Mouse (Mus musculus) midbrain, postnatal 0 days (tissue): ENCODE data around the gene Peli2. TPM values are rescaled to one million over a fixed set of nuclear protein-coding genes. Genes with fewer than 3 reads are reported as not detected.

Experiments
- ATAC-seq: fragments of 200-750 bp; cut with Nextera tagmentation; 2 replicates; pipeline ENCODE4 v1.8.0; 2017; ENCODE audit warnings: moderate number of reproducible peaks, mild to moderate bottlenecking, moderate TSS enrichment, moderate library complexity; ENCODE audit not compliant: low FRiP score
- DNase-seq: peaks from one replicate; pipeline ENCODE4 v3.0.0-alpha.2; 2015; ENCODE audit warnings: low spot score
- H3K27ac ChIP-seq: fragments of 300-500 bp; sonication (generic); 2 replicates; pipeline ENCODE4 v1.5.1; 2014; ENCODE audit warnings: low read depth, mild to moderate bottlenecking, low read length, mixed read lengths
- H3K27me3 ChIP-seq: fragments of 300-500 bp; sonication (generic); 2 replicates; pipeline ENCODE4 v1.6.1; 2014; ENCODE audit warnings: low read length, control low read depth, mixed read lengths; ENCODE audit not compliant: insufficient read depth
- H3K36me3 ChIP-seq: fragments of 300-500 bp; sonication (generic); 2 replicates; pipeline ENCODE4 v1.6.1; 2014; ENCODE audit warnings: low read length, control low read depth, mixed read lengths; ENCODE audit not compliant: insufficient read depth
- H3K4me1 ChIP-seq: fragments of 300-500 bp; sonication (generic); 2 replicates; pipeline ENCODE4 v1.6.1; 2014; ENCODE audit warnings: mild to moderate bottlenecking, control low read depth, antibody characterized with exemption, low read length, mixed read lengths; ENCODE audit not compliant: insufficient read depth
- H3K4me2 ChIP-seq: fragments of 300-500 bp; sonication (generic); 2 replicates; pipeline ENCODE4 v1.6.1; 2014; ENCODE audit warnings: low read depth, mild to moderate bottlenecking, low read length, mixed read lengths; ENCODE audit not compliant: poor library complexity, severe bottlenecking
- H3K4me3 ChIP-seq: fragments of 300-500 bp; sonication (generic); 2 replicates; pipeline ENCODE4 v1.5.1; 2014; ENCODE audit warnings: low read depth, mild to moderate bottlenecking, low read length, moderate library complexity
- H3K9ac ChIP-seq: fragments of 300-500 bp; sonication (generic); replicated peaks from 2 replicates; pipeline ENCODE4 v1.6.1; 2014; ENCODE audit warnings: mild to moderate bottlenecking, low read length, moderate library complexity, mixed read lengths; ENCODE audit not compliant: poor library complexity, severe bottlenecking
- H3K9me3 ChIP-seq: fragments of 300-500 bp; sonication (generic); 2 replicates; pipeline ENCODE4 v1.6.1; 2016; ENCODE audit warnings: low read length, control low read depth
- CTCF ChIP-seq: IDR thresholded peaks from 2 replicates; pipeline ENCODE4 v1.5.1; 2016; ENCODE audit warnings: antibody characterized with exemption, mild to moderate bottlenecking
- WGBS: fragments of 180-500 bp; shearing (Covaris S2); extraction: QIAGEN DNeasy Blood & Tissue Kit; methylation state at CpG from one replicate; pipeline ENCODE4 v1.1.7; 2014; 5-methylcytosine and 5-hydroxymethylcytosine counted together
- polyA plus RNA-seq: library from polyadenylated mRNA; unstranded; fragments of >200 nt; fragmentation: Nextera tagmentation; extraction: Ambion mirVana; gene quantifications from 2 replicates; pipeline ENCODE4 v1.2.1, GENCODE M21; 2015
- total RNA-seq: library from RNA; depleted of rRNA; stranded (reverse); fragments of >200 nt; gene quantifications from 2 replicates; pipeline ENCODE4 v1.2.3, GENCODE M21; 2014

Peli2 gene
- total and polyA plus RNA-seq, 2 experiments from 2014 or later: 6.5 to 22.3 TPM

DNA sequence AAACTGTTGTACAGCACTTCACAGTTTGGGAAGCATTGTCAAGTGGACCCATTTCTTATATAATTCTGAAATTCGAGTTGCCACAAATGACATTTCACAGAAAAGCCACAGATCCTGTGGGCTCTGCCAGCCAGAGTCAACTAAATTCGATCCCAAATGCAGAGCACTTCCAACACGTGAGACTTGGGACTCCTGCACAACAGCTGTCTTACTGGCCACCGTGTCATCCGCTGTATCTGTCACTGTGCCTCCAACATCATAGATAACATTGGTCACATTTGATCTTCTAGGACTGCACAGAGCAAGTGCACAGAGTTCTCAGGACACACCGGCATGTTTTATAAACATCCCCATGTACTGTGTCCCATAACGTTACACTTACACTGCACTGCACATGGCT, 14.2 kb upstream of the Peli2 start:
- Histone ChIP-seq H3K4me2 (no peak overlapping the region), H3K27me3 (no peaks in the 10 kb centered on the region), H3K27ac (no peak overlapping the region), H3K9me3 (no peaks in the 10 kb centered on the region), H3K4me1 (no peaks in the 10 kb centered on the region), H3K9ac (no peak overlapping the region), H3K36me3 (no peaks in the 10 kb centered on the region), H3K4me3 (no peak overlapping the region)
- ATAC-seq: no peak
- WGBS: 87% methylated on average over 7 of the region's 7 CpGs
- DNase-seq: no peak
- no peak for TF ChIP-seq CTCF

DNA sequence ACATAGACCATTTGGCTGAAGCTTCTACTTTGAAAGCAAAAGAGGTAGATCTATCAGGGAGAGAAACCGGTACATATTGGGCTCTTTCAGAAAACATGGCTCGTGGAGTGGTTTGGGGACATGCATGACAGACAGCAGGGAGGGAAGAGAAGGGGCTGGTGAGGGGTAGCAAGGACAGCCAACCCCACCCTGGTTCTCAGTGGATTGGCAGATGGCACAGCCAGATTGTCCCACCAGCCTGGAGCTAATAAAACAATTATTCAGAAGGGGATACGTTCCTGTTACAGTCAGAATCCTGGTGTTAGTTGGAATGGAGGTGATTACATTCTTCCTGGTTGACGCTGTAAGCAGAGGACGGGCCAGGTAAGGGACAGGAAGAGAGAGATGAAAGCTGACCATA, 2.6 kb upstream of the Peli2 start:
- Histone ChIP-seq H3K9me3 (no peaks in the 10 kb centered on the region), H3K27me3 (no peaks in the 10 kb centered on the region), H3K9ac (no peak overlapping the region), H3K4me1 (0 out of 2 replicates have a peak, but pooled peaks cover 2% of the 10 kb centered on the region), H3K4me3 (no peak overlapping the region), H3K27ac (no peak overlapping the region), H3K36me3 (no peaks in the 10 kb centered on the region), H3K4me2 (no peak overlapping the region)
- ATAC-seq (no peak), DNase-seq (no peak)
- 71% methylated on average over 5 of the region's 5 CpGs for WGBS
- no peak for TF ChIP-seq CTCF

- H3K4me2 ChIP-seq: peak overlapping the region; percentile 28
- H3K27ac ChIP-seq: no peak overlapping the region
- H3K9me3 ChIP-seq: no peaks in the 10 kb centered on the region
- H3K36me3 ChIP-seq: no peaks in the 10 kb centered on the region
- H3K4me1 ChIP-seq: 0 out of 2 replicates have a peak, but pooled peaks cover 2% of the 10 kb centered on the region
- 5% methylated on average over 9 of the region's 9 CpGs for WGBS
- no peaks in the 10 kb centered on the region for H3K27me3 ChIP-seq
- ATAC-seq: no peak
- H3K4me3 ChIP-seq: peak overlapping the region; percentile 85; the same call in 1 of the 2 replicates
- H3K9ac ChIP-seq: no peak overlapping the region
- DNase-seq: peak; percentile 74
- TF ChIP-seq CTCF: no peak
Observed at GRCm38 (mm10) chr14:48119012-48119647, 1.5 kb upstream of the Peli2 start.

DNA sequence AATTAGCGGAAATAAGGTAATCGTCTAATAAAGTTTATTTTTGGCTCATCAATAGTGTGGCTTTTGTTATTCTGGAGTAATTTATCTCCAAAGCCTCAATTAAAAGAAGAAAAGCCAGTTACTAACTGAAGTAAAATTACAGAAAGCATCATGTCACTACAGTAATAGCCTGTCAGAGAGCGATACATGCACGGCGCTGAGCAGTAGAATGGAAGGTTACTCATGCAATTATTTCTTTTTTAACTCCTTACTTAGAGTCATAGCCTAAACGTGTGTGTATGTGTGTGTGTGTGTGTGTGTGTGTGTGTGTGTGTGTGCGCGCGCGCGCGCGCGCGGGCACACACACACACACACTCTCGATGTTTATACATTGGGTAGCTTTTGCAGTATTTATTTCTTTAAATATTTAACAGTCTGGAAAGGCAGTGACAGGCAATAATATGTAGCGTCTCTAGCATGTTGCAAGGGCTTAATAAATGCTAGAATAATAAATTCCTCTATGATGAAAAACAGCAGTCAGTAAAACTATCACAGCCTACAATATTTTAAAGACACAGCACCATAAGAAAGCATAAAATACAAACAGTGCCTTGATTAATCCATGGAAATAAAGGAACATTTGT, 864 bp upstream of the Peli2 start:
- Histone ChIP-seq H3K4me2 (peak overlapping the region; percentile 95), H3K4me1 (0 out of 2 replicates have a peak, but pooled peaks cover 4% of the 10 kb centered on the region), H3K36me3 (no peaks in the 10 kb centered on the region), H3K9me3 (no peaks in the 10 kb centered on the region), H3K9ac (no peak overlapping the region), H3K27me3 (no peaks in the 10 kb centered on the region), H3K27ac (no peak overlapping the region), H3K4me3 (peak overlapping the region; percentile 85)
- no peak for ATAC-seq
- no peak for DNase-seq
- WGBS: 5% methylated on average over 17 of the region's 17 CpGs
- no peak for TF ChIP-seq CTCF

GRCm38 (mm10) chr14:48120443-48120751, 226 bp upstream of the Peli2 start:
- WGBS: 0% methylated on average over 9 of the region's 10 CpGs
- H3K9me3 ChIP-seq: no peaks in the 10 kb centered on the region

More at GRCm38 (mm10) chr14:48120443-48120751, 226 bp upstream of the Peli2 start:
- DNase-seq: no peak
- H3K4me3 ChIP-seq: peak overlapping the region; percentile 85
- no peak for TF ChIP-seq CTCF
- no peak for ATAC-seq
- H3K4me2 ChIP-seq: peak overlapping the region; percentile 95
- H3K36me3 ChIP-seq: no peaks in the 10 kb centered on the region
- 0 out of 2 replicates have a peak, but pooled peaks cover 5% of the 10 kb centered on the region for H3K4me1 ChIP-seq
- no peaks in the 10 kb centered on the region for H3K27me3 ChIP-seq
- H3K9ac ChIP-seq: peak overlapping the region; percentile 78
- no peak overlapping the region; the same call in 1 of the 2 replicates for H3K27ac ChIP-seq
